Mouse (Mus musculus) lung, postnatal 10 days (tissue): ENCODE data around the gene Mvb12a.
A peak's percentile ranks its signal among the peaks of the same experiment; 100 is the strongest.

Experiments used
- DNase-seq: peaks from one replicate; pipeline ENCODE4 v3.0.0; 2021

Gene Mvb12a

DNA sequence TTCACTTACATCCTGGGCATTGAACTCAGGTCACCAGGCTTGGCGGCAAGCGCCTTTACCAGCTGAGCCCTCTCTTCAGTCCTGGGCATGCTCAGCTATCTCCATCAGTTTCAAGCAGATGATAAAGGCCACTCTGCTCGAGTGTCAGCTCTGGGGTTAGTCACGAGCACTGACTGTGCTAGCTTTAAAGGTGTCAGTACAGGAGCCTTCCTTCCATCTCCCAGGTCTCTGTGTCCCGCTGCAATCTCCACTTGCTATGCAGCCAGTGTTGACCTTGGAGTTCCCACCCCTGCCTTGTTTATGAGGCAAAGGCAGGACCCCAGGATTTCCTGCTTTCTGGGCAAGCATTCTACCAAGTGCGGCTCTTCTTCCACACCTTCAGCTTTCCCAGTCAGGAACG is 24.9 kb downstream of the Mvb12a start:
- no peak for DNase-seq

DNA sequence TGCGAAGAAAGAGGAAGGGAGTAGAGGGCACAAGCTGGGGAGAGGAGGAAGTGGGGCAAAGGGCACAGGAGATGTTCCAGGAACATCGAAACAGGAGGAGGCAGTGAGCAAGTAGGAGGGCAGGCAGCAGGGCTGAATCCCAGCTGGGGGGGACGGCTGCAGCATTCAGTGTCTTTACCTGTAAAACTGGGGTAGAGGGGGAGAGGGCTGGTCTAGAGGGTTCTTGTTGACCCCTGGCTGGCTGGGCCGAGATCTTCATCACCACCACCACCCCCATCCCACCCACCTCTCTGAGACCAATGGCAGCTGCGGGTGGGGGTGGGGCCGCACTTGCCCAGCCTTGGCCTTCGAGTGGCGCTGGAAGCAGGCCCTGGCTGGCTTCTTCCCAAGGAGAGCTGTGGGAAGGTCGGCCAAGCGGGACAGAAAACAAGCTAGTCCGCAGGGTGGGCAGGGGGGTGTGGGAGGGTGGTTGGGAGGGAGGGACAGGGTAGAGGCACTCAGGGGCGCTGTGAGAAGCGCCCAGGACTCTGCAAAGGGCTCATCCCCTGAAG is 25.7 kb downstream of the Mvb12a start, which contains the start of gene Slc27a1:
Gene Slc27a1 (plus strand): TSS at position 496 of the 551 bp plus-strand sequence.
- peak; percentile 82 for DNase-seq

DNA sequence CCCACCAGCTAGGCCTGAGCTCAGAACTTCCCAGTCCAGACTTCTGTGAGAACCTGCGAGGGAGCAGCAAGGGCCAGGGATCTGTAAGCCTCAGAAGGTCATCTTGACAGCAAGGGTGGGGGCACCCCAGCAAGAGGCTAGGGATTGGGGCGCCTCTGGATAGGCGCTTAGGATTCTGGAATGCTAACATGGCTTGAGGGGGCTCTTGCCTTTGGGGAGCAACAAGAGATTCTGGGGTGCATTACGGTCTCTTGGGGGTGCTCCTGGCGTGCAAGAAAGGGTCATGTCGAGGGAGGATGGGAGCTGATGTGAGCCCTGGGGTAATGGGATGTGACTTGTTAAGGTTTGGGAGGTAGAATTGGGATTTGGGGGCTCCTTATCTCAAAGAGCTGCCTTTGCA is 26.2 kb downstream of the Mvb12a start:
- DNase-seq, result no peak

DNA sequence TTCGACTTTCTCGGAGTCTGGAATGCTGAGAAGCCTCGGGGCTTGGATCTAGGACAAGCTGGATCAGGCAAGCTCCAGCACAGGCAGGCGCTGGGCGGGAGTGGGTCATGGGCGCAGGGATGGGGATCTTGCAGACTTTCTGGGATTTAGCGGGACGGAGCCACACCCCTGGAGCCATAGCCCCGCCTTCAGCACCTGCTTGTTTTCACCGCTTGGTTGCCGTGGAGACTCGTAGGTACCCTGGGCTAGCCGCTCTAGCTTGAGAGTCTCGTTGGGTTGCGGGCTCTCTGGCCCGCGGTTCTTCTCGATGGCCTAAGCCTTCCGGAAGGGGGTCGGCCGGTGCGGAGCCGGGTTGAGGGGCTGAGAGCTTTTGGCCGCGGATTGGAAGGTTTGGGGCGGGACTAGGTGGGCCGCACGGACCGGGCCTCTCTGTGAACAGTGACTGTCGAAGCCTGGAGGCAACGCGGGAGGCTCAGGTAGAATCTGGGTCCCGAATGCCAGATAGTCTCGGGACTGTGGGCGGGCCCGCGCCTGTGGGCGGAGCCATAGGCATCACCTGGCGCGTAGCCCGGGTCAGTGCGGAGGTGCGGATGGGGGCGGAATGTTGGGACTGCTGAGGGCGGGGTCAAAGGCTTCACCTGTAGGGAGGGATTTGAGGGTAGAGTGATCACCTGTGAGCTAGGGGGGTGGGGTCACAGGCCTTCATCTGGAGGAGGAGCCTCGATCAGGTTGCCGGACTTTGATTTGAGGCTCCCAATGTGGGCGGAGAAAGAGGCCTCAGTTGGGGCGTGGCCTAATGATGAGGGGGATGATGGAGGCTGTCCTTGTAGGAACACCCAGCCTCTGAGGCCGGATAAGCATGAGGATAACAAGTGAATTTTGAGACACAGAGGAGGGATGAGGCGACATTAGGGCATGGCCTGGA is 26.9 kb downstream of the Mvb12a start:
- peak; percentile 94 for DNase-seq

- DNase-seq, result peak; percentile 94
Observed at GRCm38 (mm10) chr8:71570291-71570954, 27.7 kb downstream of the Mvb12a start.

- no peak for DNase-seq
Observed at GRCm38 (mm10) chr8:71572077-71572476, 29.4 kb downstream of the Mvb12a start.

DNA sequence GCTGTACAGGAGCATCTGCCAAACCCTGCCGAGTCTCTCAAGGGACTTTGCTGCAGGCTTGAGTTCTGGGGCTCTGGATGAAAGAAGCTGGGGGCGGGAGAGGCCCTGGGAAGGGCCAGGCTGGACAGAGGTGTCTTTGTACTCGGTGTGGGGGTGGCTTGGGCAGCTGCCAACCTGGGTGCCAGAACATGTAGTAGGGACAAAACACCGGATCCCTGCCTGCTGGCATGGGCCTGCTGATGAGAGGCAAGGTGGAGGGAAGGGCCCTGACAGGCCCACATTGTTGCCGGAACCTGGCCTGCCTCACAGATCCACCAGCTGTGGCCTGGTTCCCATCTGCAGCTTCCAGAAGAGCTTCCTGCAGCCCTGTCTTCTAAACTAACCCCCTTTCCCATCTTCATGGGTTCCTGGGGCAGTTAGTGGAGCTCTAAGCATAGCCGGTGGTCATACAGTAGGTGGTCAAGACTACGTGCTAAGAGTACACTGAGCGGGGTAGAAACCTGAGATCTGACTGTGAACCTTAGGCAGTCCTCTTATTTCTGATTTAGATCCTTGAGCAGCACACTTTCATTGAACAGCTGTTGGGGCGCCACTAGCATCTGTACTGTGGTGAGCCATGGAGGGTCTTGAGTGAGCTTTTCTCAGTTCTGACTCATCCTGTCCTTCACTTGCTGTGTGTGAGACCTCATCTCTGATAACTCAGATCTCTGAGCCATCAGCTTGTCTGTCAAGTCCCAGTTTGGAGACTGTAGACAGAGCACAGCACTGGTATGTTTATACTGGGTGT is 30.3 kb downstream of the Mvb12a start:
- peak; percentile 48 for DNase-seq

DNA sequence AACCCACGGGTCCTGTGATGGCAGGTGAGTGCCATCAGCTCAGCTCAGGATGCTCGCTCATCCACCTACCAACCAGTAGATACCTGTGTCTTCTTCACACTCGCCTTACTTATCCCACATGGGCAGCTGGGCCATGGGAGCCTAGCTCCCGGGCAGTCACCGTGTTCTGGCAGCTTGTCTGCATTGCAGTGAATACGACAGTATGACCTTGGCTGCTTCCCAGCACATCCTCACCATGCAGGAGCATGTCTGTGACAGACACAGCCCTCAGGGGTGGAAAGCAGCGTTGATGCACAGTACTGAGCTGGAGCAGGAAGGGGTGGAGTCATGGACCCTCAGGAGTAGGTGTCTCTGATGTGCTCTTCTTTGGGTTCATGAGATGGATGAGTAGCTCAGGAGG is 31.7 kb downstream of the Mvb12a start:
- no peak for DNase-seq

DNA sequence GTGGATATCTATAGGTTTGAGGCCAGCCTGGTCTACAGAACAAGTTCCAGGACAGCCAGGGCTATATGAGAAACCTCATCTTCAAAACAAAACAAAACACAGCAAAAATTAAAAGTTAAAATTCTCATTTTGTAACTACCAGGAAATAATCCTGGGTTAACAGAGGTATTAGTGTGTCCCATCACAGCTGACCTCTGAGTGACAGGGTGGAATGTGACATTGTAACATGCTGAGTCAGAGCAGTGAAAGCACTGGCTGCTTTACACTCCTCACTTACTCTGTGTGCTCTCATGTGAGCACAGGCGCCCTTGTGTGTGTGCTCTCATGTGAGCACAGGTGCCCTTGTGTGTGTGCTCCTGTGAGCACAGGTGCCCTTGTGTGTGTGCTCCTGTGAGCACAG is 32.3 kb downstream of the Mvb12a start:
- DNase-seq, result no peak

DNA sequence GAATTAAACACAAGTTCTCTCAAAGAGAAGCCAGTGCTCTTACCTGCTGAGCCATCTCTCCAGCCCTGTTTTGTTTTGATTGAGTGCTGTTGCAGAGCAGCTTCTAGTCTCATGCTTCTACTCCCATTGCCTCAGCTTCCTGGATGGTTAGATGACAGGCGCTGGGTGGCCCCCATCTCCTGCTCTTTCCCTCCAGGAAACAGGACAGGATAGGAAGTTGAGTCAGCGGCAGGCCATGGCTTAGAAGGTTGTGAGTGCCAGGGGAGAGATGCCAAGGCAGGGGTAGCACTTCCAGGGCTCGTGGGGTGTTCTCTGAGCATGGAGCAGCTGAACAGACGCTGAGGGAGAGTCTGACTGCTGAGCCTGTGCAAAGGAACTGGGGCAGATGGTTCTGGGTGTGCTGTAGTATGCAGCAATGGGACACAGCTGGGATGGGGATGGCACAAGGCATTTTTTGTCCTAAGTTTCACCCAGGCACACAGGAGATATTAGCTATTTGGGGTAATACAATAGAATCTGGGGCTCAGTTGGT is 35.2 kb downstream of the Mvb12a start:
- no peak for DNase-seq

DNA sequence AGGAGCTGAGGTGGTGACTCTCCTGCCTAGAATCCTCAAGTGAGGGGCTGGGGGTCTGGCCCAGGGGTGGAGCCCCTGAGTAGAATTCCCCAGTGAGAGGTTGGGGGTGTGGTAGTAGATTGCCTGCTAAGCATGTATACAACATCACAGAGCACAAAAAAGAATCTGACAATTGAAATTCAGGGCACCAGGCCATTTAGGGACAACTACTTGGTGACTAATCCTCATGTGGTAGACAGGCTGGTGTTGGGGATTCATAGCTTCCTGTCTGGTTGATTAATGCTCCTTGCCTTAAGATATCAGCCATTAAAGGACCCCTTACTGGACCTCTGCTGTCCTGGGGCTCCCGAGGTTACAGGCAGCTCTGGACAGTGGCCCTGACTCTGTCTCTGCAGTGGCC is 36.3 kb downstream of the Mvb12a start:
- DNase-seq, result no peak

- no peak for DNase-seq
Observed at GRCm38 (mm10) chr8:71579476-71579875, 36.8 kb downstream of the Mvb12a start.

GRCm38 (mm10) chr8:71580201-71580600 is 37.5 kb downstream of the Mvb12a start:
- DNase-seq, result no peak

DNA sequence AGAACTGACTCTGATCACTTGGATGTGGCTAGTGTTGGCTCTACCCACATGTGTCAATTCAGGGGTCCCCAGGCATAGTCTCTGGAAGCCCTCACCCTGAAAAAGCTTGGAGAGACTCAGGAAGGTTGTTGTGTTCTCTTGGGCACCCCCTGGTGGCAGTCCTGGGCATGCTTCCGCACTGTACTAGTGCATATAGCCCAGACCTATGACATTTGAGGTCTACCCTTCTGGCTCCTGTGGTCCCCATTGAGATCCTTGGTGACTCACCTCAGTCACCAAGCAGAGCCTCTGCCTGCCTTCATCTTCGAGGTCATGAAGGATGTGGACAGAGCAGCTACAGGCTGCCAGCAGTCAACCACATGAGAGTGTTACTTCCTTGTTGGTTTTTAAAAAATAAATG is 44.2 kb downstream of the Mvb12a start:
- DNase-seq, result peak; percentile 62

DNA sequence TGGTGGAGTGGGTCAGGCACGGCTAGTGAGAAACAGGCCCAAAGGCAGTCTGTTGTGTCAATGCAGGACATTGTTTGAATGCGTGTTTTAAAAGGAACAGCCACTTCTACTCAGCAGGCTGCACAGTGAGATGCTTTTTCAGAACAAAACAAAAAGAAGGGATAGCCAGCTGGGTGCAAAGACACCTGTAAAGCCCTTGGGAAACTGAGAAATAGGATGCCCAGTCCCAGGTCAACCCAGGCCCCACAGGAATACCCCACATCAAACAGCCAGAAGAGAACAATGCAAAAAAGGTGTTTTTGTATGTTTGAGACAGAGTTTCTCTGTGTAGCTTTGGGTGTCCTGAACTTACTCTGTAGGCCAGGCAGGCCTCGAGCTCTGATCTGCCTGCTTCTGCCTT is 46.0 kb downstream of the Mvb12a start:
- no peak for DNase-seq

DNA sequence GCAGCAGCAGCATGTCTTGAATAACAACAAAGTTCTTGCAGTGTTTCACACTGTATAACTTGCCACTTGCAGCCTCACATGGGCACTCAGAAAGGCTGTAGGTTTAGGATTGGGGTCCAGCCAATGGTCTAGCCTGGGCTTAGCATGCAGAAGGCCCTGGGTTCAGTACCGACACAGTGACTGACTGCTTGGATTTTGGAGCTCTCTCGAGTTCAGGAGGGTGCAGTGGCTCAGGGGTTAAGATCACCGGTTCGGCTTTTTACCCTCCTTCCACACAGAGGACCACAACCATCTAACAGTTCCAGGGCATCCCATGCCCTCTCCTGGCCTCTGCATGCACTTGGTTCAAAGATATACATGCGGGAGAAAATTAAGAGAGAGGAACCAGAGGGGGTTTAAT is 48.3 kb downstream of the Mvb12a start:
- DNase-seq, result no peak

- peak; percentile 96 for DNase-seq
Observed at GRCm38 (mm10) chr8:71591471-71592373, 49.0 kb downstream of the Mvb12a start, which contains the start of gene Pgls. Pgls (plus strand) TSS chr8:71592176.

- DNase-seq, result peak; percentile 77
Observed at GRCm38 (mm10) chr8:71592374-71593170, 49.9 kb downstream of the Mvb12a start.

DNA sequence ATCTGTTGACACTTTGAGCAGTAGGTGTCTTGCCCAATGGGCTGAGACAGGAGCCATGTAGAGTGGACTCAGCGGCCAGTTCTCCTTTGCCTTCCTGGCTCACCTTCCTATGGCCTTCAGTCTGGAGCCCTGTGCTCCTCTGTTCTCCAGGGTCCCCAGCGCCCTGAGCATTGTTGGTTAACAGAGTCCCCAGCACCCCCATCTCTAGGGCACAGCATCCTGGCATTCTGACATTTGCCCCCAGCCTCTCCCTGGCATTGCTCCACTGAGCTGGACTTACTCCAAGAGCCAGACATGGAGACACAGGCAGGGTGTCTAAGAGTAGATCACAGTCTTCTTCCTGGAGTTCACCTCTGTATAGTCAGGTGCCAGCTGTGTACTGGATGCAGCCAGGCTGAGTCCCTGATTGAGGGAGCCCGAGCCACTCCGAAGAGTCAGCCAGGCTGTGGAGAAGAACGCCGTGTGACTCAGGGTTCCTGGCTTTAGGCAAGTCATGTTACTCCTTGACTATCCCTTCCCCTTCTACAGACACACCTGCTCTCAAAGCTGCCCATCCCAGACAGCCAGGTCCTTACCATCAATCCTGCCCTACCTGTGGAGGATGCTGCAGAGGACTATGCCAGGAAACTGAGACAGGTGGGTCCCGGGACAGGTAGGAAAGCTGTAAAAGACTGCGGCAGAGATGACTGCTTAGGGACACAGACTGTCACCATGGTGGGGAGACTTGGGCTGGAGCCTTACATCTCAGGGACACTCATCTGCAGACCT is 51.0 kb downstream of the Mvb12a start:
- no peak for DNase-seq

DNA sequence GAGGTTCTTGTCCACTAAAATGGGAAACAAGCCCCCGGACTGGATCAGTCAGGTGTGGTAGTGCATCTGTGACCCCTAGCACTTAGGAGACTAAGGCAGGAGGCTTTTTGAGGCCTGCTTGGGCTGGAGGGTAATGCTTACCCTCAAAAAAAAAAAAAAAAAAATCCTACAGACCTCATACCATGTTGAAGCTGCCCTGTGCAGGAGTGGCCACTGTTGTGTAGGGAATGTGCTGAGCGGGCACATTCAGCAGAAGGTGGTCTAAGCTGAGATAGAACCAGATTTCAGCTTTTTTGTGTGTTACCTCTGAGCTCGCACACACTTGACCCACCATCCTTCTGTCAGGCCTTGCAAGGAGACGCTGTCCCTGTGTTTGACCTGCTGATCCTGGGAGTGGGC is 51.6 kb downstream of the Mvb12a start:
- no peak for DNase-seq
